Mouse (Mus musculus): ENCODE measurements at regions not wholly inside any gene's neighbourhood (a gene's known extent, or its start where the extent isn't known, plus 50 kb on each side); places are given as distances from the start of the nearest gene placed in this dataset.

GRCm38 (mm10) chr15:67902982-67903381, 1402.3 kb upstream of the Lrrc6 start:
- in situ Hi-C loops (cut with MboI; ENCODE audit: unreplicated experiment in 2 of 2) = no loop called here

- in situ Hi-C loops (cut with MboI; ENCODE audit: unreplicated experiment in 2 of 2) = no loop called here
These were observed 1400.5 kb upstream of the Lrrc6 start for GRCm38 (mm10) chr15:67901191-67901601.

- in situ Hi-C loops (cut with MboI; ENCODE audit: unreplicated experiment in 2 of 2) = loop anchor here in 1 of 2 experiments (5.0 kb wide), 1 partner anchor 38 kb away; no protein-coding TSS in a partner anchor
These were observed 1399.1 kb upstream of the Lrrc6 start for GRCm38 (mm10) chr15:67899772-67900171.

- in situ Hi-C loops (cut with MboI; ENCODE audit: unreplicated experiment in 2 of 2) = loop anchor here in 1 of 2 experiments (5.0 kb wide), 1 partner anchor 38 kb away; no protein-coding TSS in a partner anchor
These were observed 1398.3 kb upstream of the Lrrc6 start for GRCm38 (mm10) chr15:67898959-67899403.

GRCm38 (mm10) chr15:67892066-67892465, 1391.4 kb upstream of the Lrrc6 start:
- in situ Hi-C loops (cut with MboI; ENCODE audit: unreplicated experiment in 2 of 2) = no loop called here

- in situ Hi-C loops (cut with MboI; ENCODE audit: unreplicated experiment in 2 of 2) = no loop called here
These were observed 1390.0 kb upstream of the Lrrc6 start for GRCm38 (mm10) chr15:67890612-67891304.

GRCm38 (mm10) chr15:67888548-67888947, 1387.8 kb upstream of the Lrrc6 start:
- in situ Hi-C loops (cut with MboI; ENCODE audit: unreplicated experiment in 2 of 2) = no loop called here

- in situ Hi-C loops (cut with MboI; ENCODE audit: unreplicated experiment in 2 of 2) = no loop called here
These were observed 1354.6 kb upstream of the Lrrc6 start for GRCm38 (mm10) chr15:67855291-67855690.

- in situ Hi-C loops (cut with MboI; ENCODE audit: unreplicated experiment in 2 of 2) = no loop called here
These were observed 1349.4 kb upstream of the Lrrc6 start for GRCm38 (mm10) chr15:67850118-67850517.

- in situ Hi-C loops (cut with MboI; ENCODE audit: unreplicated experiment in 2 of 2) = no loop called here
These were observed 1345.0 kb upstream of the Lrrc6 start for GRCm38 (mm10) chr15:67845707-67846106.

GRCm38 (mm10) chr15:67840671-67841070, 1340.0 kb upstream of the Lrrc6 start:
- in situ Hi-C loops (cut with MboI; ENCODE audit: unreplicated experiment in 2 of 2) = no loop called here

- in situ Hi-C loops (cut with MboI; ENCODE audit: unreplicated experiment in 2 of 2) = no loop called here
These were observed 1325.2 kb upstream of the Lrrc6 start for GRCm38 (mm10) chr15:67825796-67826484.

- in situ Hi-C loops (cut with MboI; ENCODE audit: unreplicated experiment in 2 of 2) = no loop called here
These were observed 1322.5 kb upstream of the Lrrc6 start for GRCm38 (mm10) chr15:67823226-67823625.

- in situ Hi-C loops (cut with MboI; ENCODE audit: unreplicated experiment in 2 of 2) = no loop called here
These were observed 1299.2 kb upstream of the Lrrc6 start for GRCm38 (mm10) chr15:67799871-67800270.

GRCm38 (mm10) chr15:67795578-67795977, 1294.9 kb upstream of the Lrrc6 start:
- in situ Hi-C loops (cut with MboI; ENCODE audit: unreplicated experiment in 2 of 2) = no loop called here

GRCm38 (mm10) chr15:67792822-67793221, 1292.1 kb upstream of the Lrrc6 start:
- in situ Hi-C loops (cut with MboI; ENCODE audit: unreplicated experiment in 2 of 2) = no loop called here

GRCm38 (mm10) chr15:67788587-67788986, 1287.9 kb upstream of the Lrrc6 start:
- in situ Hi-C loops (cut with MboI; ENCODE audit: unreplicated experiment in 2 of 2) = no loop called here

- in situ Hi-C loops (cut with MboI; ENCODE audit: unreplicated experiment in 2 of 2) = no loop called here
These were observed 1284.9 kb upstream of the Lrrc6 start for GRCm38 (mm10) chr15:67785583-67785982.

GRCm38 (mm10) chr15:67783754-67784153, 1283.0 kb upstream of the Lrrc6 start:
- in situ Hi-C loops (cut with MboI; ENCODE audit: unreplicated experiment in 2 of 2) = no loop called here

- in situ Hi-C loops (cut with MboI; ENCODE audit: unreplicated experiment in 2 of 2) = no loop called here
These were observed 1281.8 kb upstream of the Lrrc6 start for GRCm38 (mm10) chr15:67782505-67782904.

GRCm38 (mm10) chr15:67780856-67781255, 1280.1 kb upstream of the Lrrc6 start:
- in situ Hi-C loops (cut with MboI; ENCODE audit: unreplicated experiment in 2 of 2) = no loop called here

- in situ Hi-C loops (cut with MboI; ENCODE audit: unreplicated experiment in 2 of 2) = no loop called here
These were observed 1266.9 kb upstream of the Lrrc6 start for GRCm38 (mm10) chr15:67767624-67768023.
